Mouse (Mus musculus) intestine, embryonic 14.5 days (tissue): Measurements from ENCODE around the gene Supt3. TPM values are rescaled to one million over a fixed set of nuclear protein-coding genes. Genes with fewer than 3 reads are reported as not detected.

ENCODE experiments used
- ATAC-seq: fragments of 200-750 bp; cut with Nextera tagmentation; replicated peaks from 2 replicates; pipeline ENCODE4 v1.8.0; 2017; ENCODE audit warnings: low read depth, moderate number of reproducible peaks, moderate TSS enrichment, moderate library complexity; ENCODE audit not compliant: low FRiP score, low TSS enrichment
- DNase-seq: peaks from one replicate; pipeline ENCODE4 v3.0.0-alpha.2; 2018; ENCODE audit warnings: low spot score
- H3K27ac ChIP-seq: fragments of 300-500 bp; sonication (generic); 2 replicates; pipeline ENCODE4 v1.5.1; 2014; ENCODE audit warnings: low read depth, mild to moderate bottlenecking, control low read depth
- H3K27me3 ChIP-seq: fragments of 300-500 bp; sonication (generic); replicated peaks from 2 replicates; pipeline ENCODE4 v1.6.1; 2014; ENCODE audit warnings: low read length, control low read depth; ENCODE audit not compliant: control insufficient read depth, insufficient read depth
- H3K36me3 ChIP-seq: fragments of 300-500 bp; sonication (generic); 2 replicates; pipeline ENCODE4 v1.6.1; 2014; ENCODE audit warnings: low read length, control low read depth; ENCODE audit not compliant: control insufficient read depth, insufficient read depth
- H3K4me1 ChIP-seq: fragments of 300-500 bp; sonication (generic); replicated peaks from 2 replicates; pipeline ENCODE4 v1.6.1; 2014; ENCODE audit warnings: low read length, control low read depth, mixed read lengths; ENCODE audit not compliant: control insufficient read depth, insufficient read depth
- H3K4me2 ChIP-seq: fragments of 300-500 bp; sonication (generic); 2 replicates; pipeline ENCODE4 v1.6.1; 2014; ENCODE audit warnings: low read length
- H3K4me3 ChIP-seq: fragments of 300-500 bp; sonication (generic); 2 replicates; pipeline ENCODE4 v1.5.1; 2014; ENCODE audit warnings: low read depth, low read length, control low read depth, mixed read lengths
- H3K9ac ChIP-seq: fragments of 300-500 bp; sonication (generic); 2 replicates; pipeline ENCODE4 v1.6.1; 2014; ENCODE audit warnings: mild to moderate bottlenecking, low read length
- H3K9me3 ChIP-seq: fragments of 300-500 bp; sonication (generic); 2 replicates; pipeline ENCODE4 v1.6.1; 2016; ENCODE audit warnings: low read length, control low read depth; ENCODE audit not compliant: control insufficient read depth
- WGBS: fragments of 180-500 bp; shearing (Covaris S2); extraction: QIAGEN DNeasy Blood & Tissue Kit; methylation state at CpG from one replicate; pipeline ENCODE4 v1.1.7; 2014; 5-methylcytosine and 5-hydroxymethylcytosine counted together
- polyA plus RNA-seq: library from polyadenylated mRNA; unstranded; fragments of >200 nt; fragmentation: Nextera tagmentation; extraction: Ambion mirVana; gene quantifications from 2 replicates; pipeline ENCODE4 v1.2.1, GENCODE M21; 2014

Supt3 gene
- polyA plus RNA-seq, 1 experiment from 2014 or later, result 18.8 TPM

DNA sequence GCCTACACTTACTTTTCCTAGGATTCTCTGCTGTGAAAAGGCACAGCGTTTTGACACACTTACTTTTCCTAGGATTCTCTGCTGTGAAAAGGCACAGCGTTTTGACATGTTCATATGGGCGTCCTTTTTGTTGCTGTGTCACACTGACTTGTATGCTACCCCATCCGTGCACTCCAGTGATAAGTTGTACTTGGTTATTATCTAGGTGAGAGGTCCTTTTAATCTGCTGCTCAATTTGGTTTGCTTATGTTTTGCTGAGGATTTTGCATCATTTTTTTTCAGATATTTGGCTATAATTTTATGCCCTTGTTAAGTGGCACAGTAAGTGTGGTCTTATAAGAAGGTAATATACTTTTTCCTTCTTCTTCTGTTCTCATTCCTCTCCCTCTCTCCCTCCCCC lies 51.0 kb downstream of the Supt3 start:
- H3K36me3 ChIP-seq, result no peaks in the 10 kb centered on the region
- no peak overlapping the region for H3K27ac ChIP-seq
- no peak overlapping the region for H3K4me2 ChIP-seq
- WGBS, result 85% methylated on average over 4 of the region's 4 CpGs
- no peak overlapping the region for H3K9ac ChIP-seq
- ATAC-seq, result no peak
- no peaks in the 10 kb centered on the region for H3K9me3 ChIP-seq
- no peaks in the 10 kb centered on the region for H3K27me3 ChIP-seq
- H3K4me1 ChIP-seq, result no peaks in the 10 kb centered on the region
- no peak for DNase-seq
- no peak overlapping the region for H3K4me3 ChIP-seq

DNA sequence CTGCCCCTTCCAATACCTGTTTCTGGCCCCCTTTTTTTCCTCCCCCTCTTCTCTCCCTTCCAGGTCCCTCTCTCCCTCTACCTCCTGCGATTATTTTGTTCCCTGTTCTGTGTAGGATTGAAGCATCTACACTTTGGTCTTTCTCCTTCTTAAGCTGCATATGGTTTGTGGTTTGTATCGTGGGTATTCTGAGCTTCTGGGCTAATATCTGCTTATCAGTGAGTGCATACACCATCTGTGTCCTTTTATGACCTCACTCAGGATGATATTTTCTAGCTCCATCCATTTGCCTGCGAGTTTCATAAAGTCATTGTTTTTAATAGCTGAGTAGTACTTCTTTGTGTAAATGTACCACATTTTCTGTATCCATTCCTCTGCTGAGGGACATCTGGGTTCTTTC lies 52.6 kb downstream of the Supt3 start:
- 86% methylated on average over 3 of the region's 3 CpGs for WGBS
- H3K27me3 ChIP-seq, result no peaks in the 10 kb centered on the region
- H3K4me2 ChIP-seq, result no peak overlapping the region
- H3K36me3 ChIP-seq, result no peaks in the 10 kb centered on the region
- H3K4me1 ChIP-seq, result no peaks in the 10 kb centered on the region
- no peak overlapping the region for H3K9ac ChIP-seq
- no peak overlapping the region for H3K4me3 ChIP-seq
- H3K9me3 ChIP-seq, result no peaks in the 10 kb centered on the region
- H3K27ac ChIP-seq, result no peak overlapping the region
- no peak for ATAC-seq
- no peak for DNase-seq

DNA sequence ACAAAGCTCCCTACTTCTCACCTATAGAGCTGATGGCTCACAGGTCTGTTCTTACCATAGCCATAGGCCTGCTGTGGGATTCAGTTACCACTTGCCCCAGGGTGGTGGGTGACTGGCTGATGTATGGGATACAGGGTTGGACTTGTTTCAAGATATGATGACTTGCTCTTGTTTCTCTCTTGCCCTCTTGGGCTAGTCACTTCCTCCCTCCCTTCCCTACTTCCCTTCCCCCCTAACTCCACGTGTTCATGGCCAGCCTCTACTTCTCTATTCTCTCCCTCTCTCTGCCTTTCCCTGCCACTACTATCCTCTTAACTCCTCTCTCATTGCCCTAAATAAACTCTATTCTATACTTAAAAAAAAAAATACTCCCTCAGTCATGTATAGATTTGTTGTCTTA lies 54.2 kb downstream of the Supt3 start:
- Histone ChIP-seq H3K27ac (no peak overlapping the region), H3K4me1 (no peaks in the 10 kb centered on the region), H3K4me2 (no peak overlapping the region), H3K9ac (no peak overlapping the region), H3K4me3 (no peak overlapping the region), H3K36me3 (no peaks in the 10 kb centered on the region), H3K27me3 (no peaks in the 10 kb centered on the region), H3K9me3 (no peaks in the 10 kb centered on the region)
- no peak for ATAC-seq
- no peak for DNase-seq
- 67% methylated on average over 1 of the region's 1 CpGs for WGBS

DNA sequence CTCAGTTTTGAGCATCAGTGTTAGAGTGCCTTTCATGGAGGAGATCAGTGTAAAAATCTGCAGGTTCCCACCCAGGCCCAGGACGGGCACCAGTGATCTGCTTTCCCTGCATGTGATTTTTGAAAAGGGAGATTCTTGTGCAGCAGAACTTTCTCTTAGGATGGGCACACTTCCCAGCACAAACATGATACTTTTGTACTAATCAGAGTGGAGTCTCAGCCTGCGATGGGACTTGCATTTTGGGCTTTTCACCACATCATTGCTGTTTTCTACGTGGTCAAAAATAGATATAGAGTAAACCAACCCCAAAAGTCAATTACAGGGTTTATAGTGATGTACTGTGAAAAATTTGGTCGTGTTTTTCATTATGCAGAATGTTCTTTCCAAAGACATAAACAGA lies 65.2 kb downstream of the Supt3 start:
- no peak overlapping the region for H3K4me2 ChIP-seq
- H3K27me3 ChIP-seq, result no peaks in the 10 kb centered on the region
- ATAC-seq (no peak), DNase-seq (no peak)
- no peak overlapping the region for H3K4me3 ChIP-seq
- no peaks in the 10 kb centered on the region for H3K4me1 ChIP-seq
- no peak overlapping the region for H3K9ac ChIP-seq
- no peak overlapping the region for H3K27ac ChIP-seq
- 77% methylated on average over 4 of the region's 4 CpGs for WGBS
- no peaks in the 10 kb centered on the region for H3K9me3 ChIP-seq
- H3K36me3 ChIP-seq, result no peaks in the 10 kb centered on the region

DNA sequence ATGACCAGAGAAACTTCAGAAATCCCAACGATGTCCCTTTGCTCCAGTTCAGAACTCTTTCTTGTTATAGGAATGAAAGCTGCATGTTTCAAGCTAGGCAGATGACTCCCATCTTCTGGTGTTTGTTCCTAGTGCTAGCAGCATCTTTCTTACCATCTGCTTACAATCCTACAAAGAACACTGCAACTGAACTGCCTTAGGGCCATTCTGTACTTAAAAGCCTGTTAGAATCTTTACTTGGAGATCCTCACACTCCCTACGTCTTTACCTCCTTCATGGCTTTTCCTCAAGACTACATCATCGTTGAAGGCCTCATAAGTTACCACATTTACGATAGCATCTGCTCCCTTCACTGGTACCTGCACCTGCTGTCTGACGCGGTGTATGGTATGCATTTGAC lies 86.2 kb downstream of the Supt3 start:
- Histone ChIP-seq H3K4me1 (no peaks in the 10 kb centered on the region), H3K27ac (no peak overlapping the region), H3K4me2 (no peak overlapping the region), H3K4me3 (no peak overlapping the region), H3K9ac (no peak overlapping the region), H3K27me3 (no peaks in the 10 kb centered on the region), H3K36me3 (no peaks in the 10 kb centered on the region), H3K9me3 (no peaks in the 10 kb centered on the region)
- 97% methylated on average over 6 of the region's 6 CpGs for WGBS
- ATAC-seq, result no peak
- DNase-seq, result no peak

DNA sequence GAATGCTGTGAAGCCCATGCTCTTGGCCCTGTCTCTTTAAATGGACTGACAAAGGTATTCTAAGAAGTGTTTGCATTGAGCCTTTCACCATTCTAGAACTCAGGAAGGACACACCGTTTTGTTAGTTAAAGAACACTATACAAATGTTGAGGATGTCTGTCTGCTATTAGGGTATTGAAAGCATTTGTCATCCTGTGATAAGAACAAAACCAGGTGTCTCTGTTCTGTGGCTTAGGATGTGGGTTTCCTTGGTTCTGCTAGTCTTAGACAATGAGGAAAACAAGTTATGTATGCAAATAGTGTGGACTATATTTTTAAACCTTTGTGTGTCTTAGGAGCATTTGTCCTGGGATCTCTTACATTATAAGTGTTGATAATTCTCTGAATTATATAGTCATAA lies 116.6 kb downstream of the Supt3 start:
- no peak overlapping the region for H3K27ac ChIP-seq
- WGBS, result 44% methylated on average over 1 of the region's 1 CpGs
- H3K4me3 ChIP-seq, result no peak overlapping the region
- H3K9me3 ChIP-seq, result no peaks in the 10 kb centered on the region
- DNase-seq (no peak), ATAC-seq (no peak)
- H3K36me3 ChIP-seq, result no peaks in the 10 kb centered on the region
- no peak overlapping the region for H3K4me2 ChIP-seq
- H3K4me1 ChIP-seq, result no peaks in the 10 kb centered on the region
- no peaks in the 10 kb centered on the region for H3K27me3 ChIP-seq
- no peak overlapping the region for H3K9ac ChIP-seq

DNA sequence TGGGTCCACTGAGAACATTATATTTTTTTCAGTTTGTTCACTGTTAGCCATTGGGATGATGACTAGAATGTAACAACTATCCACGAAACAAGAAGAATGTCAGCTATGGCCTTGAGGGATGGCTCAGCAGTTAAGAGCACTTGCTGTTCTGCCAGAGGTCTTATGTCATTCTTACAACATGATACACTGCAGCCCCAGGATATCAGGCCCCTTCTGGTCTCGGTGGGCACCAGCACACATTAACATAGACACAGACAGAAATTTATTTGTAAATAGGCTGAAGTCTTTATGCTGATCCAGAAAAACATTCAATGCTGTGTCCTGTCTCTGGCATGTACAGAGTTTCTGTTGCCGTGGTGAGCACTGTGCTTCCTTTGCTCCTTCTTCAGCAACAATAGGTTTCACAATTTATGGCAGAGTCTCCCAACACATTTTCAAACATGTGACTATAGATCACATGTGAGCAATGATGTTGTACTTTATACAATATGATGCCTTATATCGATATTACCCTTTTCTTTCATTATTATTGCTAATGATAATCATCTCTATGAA lies 166.7 kb downstream of the Supt3 start:
- Histone ChIP-seq H3K27me3 (no peaks in the 10 kb centered on the region), H3K9me3 (no peaks in the 10 kb centered on the region), H3K36me3 (no peaks in the 10 kb centered on the region), H3K9ac (no peak overlapping the region), H3K27ac (no peak overlapping the region), H3K4me1 (no peaks in the 10 kb centered on the region), H3K4me2 (no peak overlapping the region), H3K4me3 (no peak overlapping the region)
- DNase-seq (no peak), ATAC-seq (no peak)
- WGBS, result 73% methylated on average over 4 of the region's 4 CpGs

DNA sequence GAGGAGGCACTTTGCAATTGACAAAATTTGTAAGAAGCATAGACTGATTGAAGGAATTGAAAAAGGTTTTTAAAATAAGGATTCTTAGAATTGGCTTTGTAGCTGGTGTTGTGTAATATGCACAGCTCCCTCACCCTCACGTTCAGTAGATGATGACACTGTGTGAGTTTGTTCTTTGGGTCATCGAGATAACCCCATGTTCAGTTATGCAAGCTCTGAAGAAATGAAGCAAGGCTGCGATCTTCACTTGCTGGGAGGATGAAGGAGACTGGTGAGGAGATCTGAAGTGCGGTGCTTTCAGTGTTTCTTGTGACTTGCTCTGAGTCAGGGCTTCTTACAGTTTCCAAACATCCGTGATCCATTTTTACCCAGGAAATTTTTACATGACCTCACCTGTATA lies 168.4 kb downstream of the Supt3 start:
- no peak overlapping the region for H3K27ac ChIP-seq
- 84% methylated on average over 5 of the region's 5 CpGs for WGBS
- no peaks in the 10 kb centered on the region for H3K36me3 ChIP-seq
- H3K4me2 ChIP-seq, result no peak overlapping the region
- ATAC-seq, result no peak
- no peak for DNase-seq
- H3K9ac ChIP-seq, result no peak overlapping the region
- H3K4me1 ChIP-seq, result no peaks in the 10 kb centered on the region
- no peak overlapping the region for H3K4me3 ChIP-seq
- no peaks in the 10 kb centered on the region for H3K27me3 ChIP-seq
- H3K9me3 ChIP-seq, result no peaks in the 10 kb centered on the region

DNA sequence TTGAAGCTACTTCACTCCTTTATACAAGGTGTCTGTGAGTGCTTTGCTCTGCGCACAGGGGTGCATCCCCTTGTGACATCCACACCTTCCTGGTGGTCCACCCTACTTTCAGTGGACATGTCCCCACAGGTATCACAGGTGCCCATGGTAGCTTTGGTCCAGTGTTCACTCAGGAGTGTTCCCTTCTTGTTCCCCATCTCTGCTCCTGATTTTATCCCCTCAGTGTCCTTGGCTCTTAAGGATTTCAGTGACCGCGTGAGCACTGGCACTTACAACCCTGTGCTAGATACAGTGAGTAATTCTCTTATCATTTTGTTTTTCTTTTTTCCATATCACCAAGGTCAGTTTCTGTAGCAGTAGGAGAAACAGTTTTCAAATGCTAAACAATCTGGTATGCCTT lies 171.4 kb downstream of the Supt3 start:
- DNase-seq (no peak), ATAC-seq (no peak)
- WGBS, result 97% methylated on average over 3 of the region's 3 CpGs
- Histone ChIP-seq H3K27me3 (no peaks in the 10 kb centered on the region), H3K4me2 (no peak overlapping the region), H3K9me3 (no peaks in the 10 kb centered on the region), H3K36me3 (no peaks in the 10 kb centered on the region), H3K4me1 (no peaks in the 10 kb centered on the region), H3K9ac (no peak overlapping the region), H3K4me3 (no peak overlapping the region), H3K27ac (no peak overlapping the region)
